ENCODE assay signal across 1 mouse cellular context in genomic region chr17:77470195-77470594, GRCm38 (mm10).
TF ChIP-seq lines count a peak whose summit lies in the region.

No protein-coding gene starts in this region.

TF ChIP-seq in MEL, 35 proteins besides CTCF, POLR2A, EP300 and RAD21 (continued from another document):
- TF ChIP-seq SIN3A (IDR thresholded peaks at IDR 0.05; ENCODE audit: low read length) (no peak), ETS1 (IDR thresholded peaks at IDR 0.05; ENCODE audit: low read depth, low read length) (no peak), MYC (IDR thresholded peaks at IDR 0.05; ENCODE audit: low read depth, low read length) (no peak), MXI1 (IDR thresholded peaks at IDR 0.05; ENCODE audit: low read depth, low read length) (no peak), NELFE (IDR thresholded peaks at IDR 0.05; ENCODE audit: low read depth, low read length) (no peak), POLR2AphosphoS5 (IDR thresholded peaks at IDR 0.05; ENCODE audit: borderline replicate concordance, low read depth, low read length) (no peak), MAFK (IDR thresholded peaks at IDR 0.05; ENCODE audit: borderline replicate concordance, low read depth, low read length) (no peak), MAX (IDR thresholded peaks at IDR 0.05; ENCODE audit: low read length) (no peak), TAL1 (IDR thresholded peaks at IDR 0.05; ENCODE audit: low read length) (no peak), SMC3 (IDR thresholded peaks at IDR 0.05; ENCODE audit: low read depth, low read length) (peak; percentile 87), RCOR1 (IDR thresholded peaks at IDR 0.05; ENCODE audit: low read depth, low read length) (no peak), POLR2AphosphoS2 (IDR thresholded peaks at IDR 0.05; ENCODE audit: low read length) (no peak), BHLHE40 (IDR thresholded peaks at IDR 0.05; ENCODE audit: borderline replicate concordance, low read depth, low read length) (no peak), ZMIZ1 (IDR thresholded peaks at IDR 0.05; ENCODE audit: low read depth, low read length) (no peak), HCFC1 (IDR thresholded peaks at IDR 0.05; ENCODE audit: low read depth, low read length) (no peak)
